Mouse (Mus musculus): ENCODE measurements around the gene Rnpepl1.

Gene Rnpepl1

GRCm38 (mm10) chr1:92910239-92910885, at the start of gene Rnpepl1:
TSS of gene Rnpepl1 (plus strand) at chr1:92910783.
- WGBS = under 1% methylated on average over 43 of the region's 57 CpGs

- 58% methylated on average over 6 of the region's 6 CpGs for WGBS
These were observed 49.1 kb upstream of the Rnpepl1 start for GRCm38 (mm10) chr1:92861503-92861902.

DNA sequence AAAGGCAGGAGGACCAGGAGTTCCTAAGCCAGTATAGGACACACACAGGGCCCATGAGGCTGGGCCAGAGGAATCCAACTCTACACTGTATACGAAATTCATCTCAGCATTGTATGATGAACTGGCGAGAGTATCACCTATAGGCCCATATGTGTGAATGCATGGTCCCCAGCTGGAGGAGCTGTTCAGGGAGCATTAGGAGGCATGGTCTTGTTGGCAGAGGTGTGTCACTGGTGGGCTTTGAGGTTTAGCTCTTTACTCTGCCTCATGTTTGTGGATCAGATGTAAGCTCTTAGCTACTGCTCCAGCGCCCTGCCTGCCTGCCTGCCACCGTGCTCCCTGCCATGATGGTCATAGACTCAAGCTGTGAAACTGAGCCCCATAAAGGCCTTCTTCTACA, 47.3 kb upstream of the Rnpepl1 start:
- 87% methylated on average over 4 of the region's 4 CpGs for WGBS

DNA sequence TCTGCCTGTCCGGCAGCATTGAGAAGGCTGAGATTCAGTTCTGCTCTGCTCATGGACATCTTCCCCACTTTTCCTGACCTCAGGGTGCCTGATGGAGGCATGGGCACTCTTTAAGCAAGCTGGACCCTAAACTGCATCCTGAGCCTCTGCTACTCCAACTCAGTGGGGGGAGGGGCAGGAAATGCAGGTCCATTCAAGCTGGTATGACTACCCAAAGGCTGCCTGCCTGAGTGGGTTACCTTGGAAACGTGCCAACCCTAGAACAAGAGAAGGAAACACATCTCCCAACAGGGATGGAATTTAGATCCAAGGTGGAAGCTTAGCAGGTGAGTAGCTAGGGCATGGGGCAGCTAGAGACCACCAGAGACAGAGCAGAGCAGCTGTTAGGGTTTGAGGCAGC, 44.4 kb upstream of the Rnpepl1 start:
- WGBS = 64% methylated on average over 2 of the region's 2 CpGs

- 70% methylated on average over 2 of the region's 2 CpGs for WGBS
These were observed 40.6 kb upstream of the Rnpepl1 start for GRCm38 (mm10) chr1:92869985-92870384.

- 91% methylated on average over 7 of the region's 7 CpGs for WGBS
These were observed 37.9 kb upstream of the Rnpepl1 start for GRCm38 (mm10) chr1:92872666-92873065.

DNA sequence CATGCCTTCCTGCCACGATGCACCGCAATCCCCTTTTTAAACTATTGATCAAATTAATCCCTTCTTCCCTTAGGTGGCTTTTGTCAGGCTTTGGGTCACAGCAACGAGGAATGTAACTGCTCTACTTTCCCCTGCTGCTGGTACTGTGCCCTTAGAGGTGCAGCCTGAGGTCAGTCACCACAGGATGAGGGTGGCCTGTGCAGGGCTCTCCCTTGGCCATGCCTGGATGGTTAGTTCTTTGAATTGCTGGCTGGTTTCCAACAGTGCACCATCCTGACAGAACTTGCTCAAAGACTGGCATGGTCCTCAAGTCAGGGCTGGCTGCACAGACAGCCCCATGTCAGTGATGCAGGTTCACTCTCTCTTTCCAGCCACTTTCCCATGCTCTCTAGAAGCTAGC, 36.6 kb upstream of the Rnpepl1 start:
- WGBS = 84% methylated on average over 3 of the region's 3 CpGs

- 63% methylated on average over 8 of the region's 8 CpGs for WGBS
These were observed 35.0 kb upstream of the Rnpepl1 start for GRCm38 (mm10) chr1:92875360-92876111.

DNA sequence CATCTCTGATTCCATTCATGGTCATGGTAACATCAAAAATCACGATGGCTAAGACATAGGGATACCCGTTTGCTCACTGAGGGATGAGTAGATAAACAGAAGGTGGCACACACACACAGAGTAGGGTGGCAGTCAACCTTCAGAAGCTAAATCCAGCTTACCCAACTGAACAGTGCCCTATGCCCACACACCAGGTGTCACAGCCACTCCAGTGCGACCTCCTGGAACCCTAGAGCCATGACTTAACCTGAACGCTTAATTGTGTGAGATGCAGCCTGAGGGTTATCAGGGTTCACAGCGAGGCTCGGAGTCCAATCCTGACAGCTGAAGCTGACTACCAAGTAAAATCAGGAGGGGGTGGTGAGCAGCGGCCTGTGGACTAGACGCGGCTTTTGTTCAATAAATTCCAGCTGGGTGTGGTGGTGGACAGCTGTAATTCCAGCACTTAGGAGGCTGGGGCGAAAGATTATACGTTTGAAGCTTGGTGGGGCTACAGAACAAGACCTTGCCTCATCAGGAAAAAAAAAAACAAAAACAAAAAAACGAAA, 33.1 kb upstream of the Rnpepl1 start:
- WGBS = 76% methylated on average over 12 of the region's 12 CpGs

- 84% methylated on average over 13 of the region's 13 CpGs for WGBS
These were observed 32.4 kb upstream of the Rnpepl1 start for GRCm38 (mm10) chr1:92878066-92878741.

DNA sequence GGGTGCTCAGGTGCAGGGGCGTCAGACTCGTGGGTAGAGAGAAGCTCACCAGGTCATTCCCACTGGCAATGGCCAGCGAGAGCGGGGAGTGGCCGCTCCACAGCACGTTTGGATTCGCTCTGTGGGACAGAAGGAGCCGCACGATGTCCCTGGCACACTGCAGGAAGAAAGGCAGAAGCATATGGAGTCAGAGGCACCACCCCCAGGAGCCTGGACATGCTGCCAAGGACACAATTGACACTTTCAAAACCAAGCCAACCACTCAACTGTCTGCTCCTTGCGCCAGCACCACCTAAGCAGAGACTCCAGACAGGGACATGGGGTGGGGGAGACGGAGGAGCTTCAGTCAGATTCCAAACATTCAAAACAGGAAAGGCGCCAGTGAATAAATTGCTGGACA, 31.3 kb upstream of the Rnpepl1 start:
- WGBS = 56% methylated on average over 12 of the region's 12 CpGs

GRCm38 (mm10) chr1:92880101-92880500, 30.5 kb upstream of the Rnpepl1 start:
- 90% methylated on average over 5 of the region's 5 CpGs for WGBS

DNA sequence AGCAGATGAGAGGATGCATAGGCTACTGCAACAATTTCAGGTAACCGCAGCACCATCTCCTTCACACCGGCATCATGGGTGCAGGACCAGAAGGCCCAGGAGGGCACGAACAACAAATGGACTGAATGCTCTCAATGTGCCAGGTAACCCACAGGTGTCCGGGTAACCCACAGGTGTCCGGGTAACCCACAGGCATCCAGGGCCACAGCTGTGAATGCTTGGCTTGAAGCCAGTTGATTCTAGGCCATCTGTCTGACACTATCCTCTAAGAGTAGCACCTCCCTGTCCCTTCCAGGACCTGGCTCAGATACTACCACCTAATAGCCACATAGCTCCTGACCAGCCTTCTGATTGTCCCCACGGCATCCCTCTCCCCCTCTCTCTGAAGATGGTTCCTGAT, 28.6 kb upstream of the Rnpepl1 start:
- WGBS = 90% methylated on average over 6 of the region's 6 CpGs

DNA sequence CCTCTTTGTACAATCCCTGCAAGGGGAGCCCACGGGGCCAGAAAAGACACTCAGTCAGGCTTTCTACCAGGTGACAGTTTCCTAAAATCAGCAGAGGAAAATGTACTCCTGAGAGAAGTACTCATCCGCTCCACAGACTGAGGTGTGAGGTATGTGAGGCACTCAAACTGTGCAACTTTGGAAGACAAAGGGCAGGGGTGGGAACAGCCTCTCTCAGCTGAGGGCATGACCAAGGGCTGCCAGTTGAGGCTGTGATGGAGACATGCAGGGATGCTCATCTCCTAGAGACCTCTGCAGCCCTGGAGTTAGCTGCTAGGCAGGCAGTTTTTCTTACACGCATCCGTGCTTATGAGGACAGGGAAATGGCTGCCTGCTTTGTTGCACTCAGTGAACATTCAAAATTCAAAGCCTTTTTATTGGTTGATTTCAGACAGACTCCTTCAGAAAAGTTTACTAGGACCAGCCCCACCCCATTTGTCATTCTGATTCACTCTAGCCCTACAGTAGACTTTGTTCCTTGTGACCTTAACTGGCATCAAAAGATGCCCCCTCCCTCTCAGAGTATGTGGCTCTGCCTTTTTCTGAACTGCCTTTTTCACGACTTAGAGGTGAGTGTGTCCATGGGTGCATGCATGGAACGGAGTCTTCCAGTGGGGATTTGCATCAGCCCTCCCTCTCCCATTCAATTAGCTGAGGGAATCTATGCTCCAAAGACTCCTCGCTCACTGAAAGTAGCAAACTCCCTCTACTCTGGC, 21.5 kb upstream of the Rnpepl1 start:
- WGBS = 84% methylated on average over 7 of the region's 7 CpGs

- 54% methylated on average over 3 of the region's 3 CpGs for WGBS
These were observed 17.8 kb upstream of the Rnpepl1 start for GRCm38 (mm10) chr1:92892791-92893190.

DNA sequence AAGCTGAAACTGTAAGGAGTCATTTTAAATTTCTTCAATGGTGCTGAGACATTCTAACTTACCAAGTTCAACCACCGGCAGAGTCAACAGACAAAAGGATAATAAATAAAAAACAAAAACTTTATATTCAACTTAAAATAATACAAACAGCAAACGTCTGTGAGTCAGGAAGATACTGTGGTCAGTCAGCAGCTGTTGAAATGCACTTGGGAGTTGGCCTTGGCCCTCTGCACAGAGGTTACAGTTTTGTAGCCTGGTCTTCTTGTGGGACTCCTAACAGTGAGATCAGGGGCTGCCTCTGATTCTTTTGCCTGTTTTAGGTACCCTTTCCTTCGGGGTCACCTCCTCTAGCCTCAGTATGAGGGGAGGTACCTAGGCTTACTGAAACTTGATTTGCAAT, 16.7 kb upstream of the Rnpepl1 start:
- 75% methylated on average over 3 of the region's 3 CpGs for WGBS

DNA sequence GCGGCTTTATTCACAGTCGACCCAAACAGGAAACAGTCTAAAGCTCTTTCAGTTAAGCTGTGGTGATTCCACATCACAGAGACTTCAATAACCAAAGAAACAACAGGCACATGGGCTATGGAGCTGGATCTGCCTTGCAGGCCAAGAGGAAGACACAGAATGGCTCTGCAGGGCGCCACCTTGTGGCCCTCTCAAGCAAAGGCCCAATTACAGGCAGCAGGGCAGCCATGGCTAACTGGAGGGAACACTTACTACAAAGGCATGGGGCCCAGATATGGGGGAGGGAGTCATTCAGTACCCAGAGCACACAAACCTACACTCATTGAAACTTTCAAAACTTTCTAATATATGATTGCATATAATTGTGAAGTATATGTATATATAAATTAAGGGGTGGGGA, 15.5 kb upstream of the Rnpepl1 start:
- 17% methylated on average over 3 of the region's 3 CpGs for WGBS

DNA sequence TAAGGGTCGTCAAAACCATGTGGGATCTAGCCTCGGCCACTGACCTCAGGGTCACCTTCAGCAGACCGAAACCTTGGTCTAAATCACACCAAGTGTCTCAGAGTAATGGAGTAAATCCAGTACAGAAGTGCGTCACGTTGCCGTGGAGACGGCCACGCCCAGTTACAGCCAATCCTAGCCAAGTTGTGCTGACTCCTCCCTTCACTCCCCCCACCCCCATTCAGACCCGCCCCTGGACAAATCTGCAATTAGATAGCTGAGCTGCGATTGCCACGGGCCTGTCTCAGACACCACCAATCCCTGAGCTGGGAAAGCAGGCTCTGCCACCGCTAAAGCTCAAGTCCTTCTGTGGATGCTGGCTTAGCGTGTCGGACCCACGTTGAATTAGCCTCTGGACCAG, 7.8 kb upstream of the Rnpepl1 start, which contains the start of gene Ankmy1:
Gene Ankmy1, minus strand, starts transcription at position 121 of the 400 bp plus-strand sequence.
- 5% methylated on average over 15 of the region's 15 CpGs for WGBS

DNA sequence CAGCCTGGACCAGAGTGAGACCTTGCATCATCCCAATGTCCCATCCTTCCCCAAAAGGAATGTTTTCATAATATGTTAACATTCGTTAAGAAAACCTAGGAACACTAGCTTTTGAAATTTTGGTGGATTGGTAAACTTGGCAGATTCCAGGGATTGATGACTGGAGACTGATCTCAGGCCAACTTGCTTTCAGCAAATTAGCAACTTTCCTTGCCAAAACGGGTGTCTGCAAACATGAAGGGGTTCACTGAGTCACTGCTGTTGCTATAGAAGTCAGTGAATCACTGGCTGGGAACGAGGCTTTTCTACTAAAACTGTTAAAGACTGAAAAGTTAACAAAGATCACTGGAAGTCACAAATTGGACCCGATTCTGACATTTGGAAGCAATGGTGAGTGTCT, 7.0 kb upstream of the Rnpepl1 start:
- 31% methylated on average over 4 of the region's 4 CpGs for WGBS

- WGBS = 96% methylated on average over 2 of the region's 2 CpGs
These were observed 4.8 kb upstream of the Rnpepl1 start for GRCm38 (mm10) chr1:92905703-92906310.

Measured in cerebral cortex, adult 2 months (tissue).